Mouse (Mus musculus) spleen, adult 2 months (tissue): ENCODE measurements around the gene Dhcr24.

Experiments used
- CTCF ChIP-seq: fragments of 200-500 bp; IDR thresholded peaks from 2 replicates; pipeline ENCODE4 v1.5.1; 2011; ENCODE audit warnings: mild to moderate bottlenecking, inconsistent platforms; ENCODE audit not compliant: insufficient read depth, insufficient read length, insufficient replicate concordance; ENCODE audit errors: extremely low read depth
- POLR2A ChIP-seq: fragments of 200-500 bp; IDR thresholded peaks from 2 replicates; pipeline ENCODE4 v1.6.1; 2011; ENCODE audit warnings: low read depth, low read length, inconsistent platforms

DNA sequence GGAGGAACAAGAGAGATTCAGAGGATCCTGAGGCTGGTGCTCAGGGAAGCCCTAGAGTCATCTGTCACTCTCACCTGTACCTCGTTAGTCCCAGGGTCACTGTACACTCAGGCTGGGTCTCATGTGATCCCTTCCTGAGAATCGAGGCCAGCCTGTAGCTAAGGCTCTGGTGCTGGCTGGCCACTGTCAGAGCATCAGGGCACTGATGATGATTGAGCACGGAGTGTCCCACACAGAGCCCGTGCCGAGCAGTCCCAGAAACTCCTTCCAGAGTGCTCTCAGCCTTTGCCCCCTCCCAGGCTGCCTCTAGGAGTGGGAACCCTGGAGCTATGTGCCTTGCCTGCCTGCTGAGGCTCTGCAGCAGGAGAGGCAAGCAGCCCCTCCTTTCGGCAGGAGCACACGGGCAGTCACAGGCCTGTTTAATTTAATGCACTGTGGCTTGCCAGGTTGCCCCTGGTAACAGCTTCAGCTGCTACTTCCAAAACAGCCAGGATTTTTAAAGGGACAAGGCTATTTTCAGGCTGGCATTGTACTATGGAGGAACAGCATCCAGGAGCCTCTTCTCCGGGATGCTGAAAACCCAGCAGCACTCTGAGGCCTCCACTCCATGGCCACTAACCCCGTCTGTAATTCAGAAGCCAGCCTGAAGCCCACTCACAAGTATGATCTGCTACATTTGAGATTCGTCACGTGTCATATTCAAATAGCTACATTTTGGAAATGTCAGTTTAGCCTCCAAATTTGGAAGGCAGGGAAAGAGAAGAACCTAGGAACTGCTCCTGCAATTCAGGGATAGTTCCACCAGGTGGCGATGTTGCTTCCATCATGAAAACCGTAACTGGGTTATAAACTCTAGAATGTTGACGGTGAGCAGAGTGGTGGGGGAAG, 69.7 kb downstream of the Dhcr24 start:
- TF ChIP-seq CTCF (peak; percentile 54; the same call in 1 of the 2 replicates), POLR2A (no peak)
